Mouse (Mus musculus): ENCODE measurements around the gene Acadl.
A peak's percentile ranks its signal among the peaks of the same experiment; 100 is the strongest.

The Acadl gene

DNA sequence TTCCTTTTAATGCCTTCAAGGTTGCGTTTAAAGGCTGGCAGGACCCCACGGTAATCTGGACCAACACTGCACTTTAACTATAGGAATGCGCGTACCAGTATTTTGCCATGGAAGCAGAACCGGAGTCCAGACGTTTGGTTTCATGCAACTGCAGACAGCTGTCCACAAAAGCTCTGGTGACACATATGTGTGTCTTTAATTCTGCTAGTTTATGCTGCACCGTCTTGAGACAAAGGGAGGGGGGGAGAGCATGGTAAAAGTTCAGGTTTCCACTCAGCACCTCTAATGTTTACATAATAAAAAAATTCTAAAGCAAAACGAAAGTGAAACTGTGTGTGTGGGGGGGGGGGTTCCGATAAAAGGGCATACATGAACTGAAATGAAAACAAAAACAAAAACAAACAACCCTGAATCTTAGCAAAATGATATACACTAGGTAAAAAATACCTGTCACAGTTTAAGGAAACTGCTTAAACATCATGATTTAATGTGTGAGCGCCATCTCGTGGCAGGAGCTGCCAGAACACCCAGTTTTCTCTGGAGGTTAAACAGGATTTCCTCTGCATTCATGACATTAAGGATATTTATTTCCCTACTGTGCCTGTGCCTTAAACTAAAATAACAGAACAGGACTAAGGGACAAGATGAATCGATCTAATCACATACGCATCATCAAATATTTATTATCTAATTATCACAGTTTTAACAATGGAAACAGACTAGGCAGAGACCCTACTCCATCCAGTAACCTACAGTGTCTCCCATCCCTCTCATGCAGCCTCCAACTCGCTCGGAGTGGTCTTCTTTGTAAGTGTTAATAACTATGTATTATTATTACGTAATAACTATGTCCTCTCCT lies 24.7 kb downstream of the Acadl start:
- DNase-seq, result peak; percentile 86

DNA sequence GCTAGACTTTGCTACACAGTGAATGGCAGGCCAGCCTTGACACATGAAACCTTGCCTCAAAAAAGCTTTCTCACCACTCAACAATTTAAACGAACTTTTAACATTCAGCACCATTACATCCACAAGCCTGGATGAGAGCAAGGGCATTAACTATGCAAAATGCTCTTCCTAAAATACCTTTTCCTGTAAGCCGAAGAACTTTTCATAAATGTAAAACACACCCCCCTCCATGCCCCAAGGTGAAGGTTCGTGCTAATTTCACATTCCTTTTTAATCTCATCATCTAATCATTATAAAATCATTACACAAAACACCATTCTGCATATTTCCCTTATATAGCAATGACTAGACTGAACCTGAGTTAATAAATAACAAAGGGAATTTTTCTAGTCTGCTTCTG lies 25.9 kb downstream of the Acadl start:
- DNase-seq, result no peak

DNA sequence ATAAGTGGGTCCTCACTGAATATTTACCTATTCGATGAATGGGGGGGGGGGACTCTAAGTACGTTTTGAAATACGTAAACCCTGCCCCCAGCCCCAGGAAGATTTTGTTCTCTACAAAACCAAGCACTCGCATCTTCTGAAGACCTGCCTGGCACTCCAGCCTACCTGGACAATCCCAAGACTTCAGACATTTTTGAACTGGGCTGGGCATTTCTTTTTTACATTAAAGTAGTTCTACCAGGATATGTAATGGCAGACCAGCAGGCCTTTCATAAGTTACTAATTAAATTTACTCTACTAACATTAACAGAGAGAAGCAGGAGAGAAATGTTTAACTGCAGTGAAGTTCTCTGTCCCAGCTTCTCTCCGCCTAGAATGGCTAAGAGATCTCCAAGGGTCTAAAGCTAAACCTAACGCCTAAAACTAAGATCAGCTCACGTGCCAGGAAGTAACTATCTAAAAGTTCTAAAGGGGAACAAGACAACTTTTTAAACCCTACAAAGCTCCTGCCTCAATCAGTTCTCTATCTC lies 30.4 kb downstream of the Acadl start:
- no peak for DNase-seq

DNA sequence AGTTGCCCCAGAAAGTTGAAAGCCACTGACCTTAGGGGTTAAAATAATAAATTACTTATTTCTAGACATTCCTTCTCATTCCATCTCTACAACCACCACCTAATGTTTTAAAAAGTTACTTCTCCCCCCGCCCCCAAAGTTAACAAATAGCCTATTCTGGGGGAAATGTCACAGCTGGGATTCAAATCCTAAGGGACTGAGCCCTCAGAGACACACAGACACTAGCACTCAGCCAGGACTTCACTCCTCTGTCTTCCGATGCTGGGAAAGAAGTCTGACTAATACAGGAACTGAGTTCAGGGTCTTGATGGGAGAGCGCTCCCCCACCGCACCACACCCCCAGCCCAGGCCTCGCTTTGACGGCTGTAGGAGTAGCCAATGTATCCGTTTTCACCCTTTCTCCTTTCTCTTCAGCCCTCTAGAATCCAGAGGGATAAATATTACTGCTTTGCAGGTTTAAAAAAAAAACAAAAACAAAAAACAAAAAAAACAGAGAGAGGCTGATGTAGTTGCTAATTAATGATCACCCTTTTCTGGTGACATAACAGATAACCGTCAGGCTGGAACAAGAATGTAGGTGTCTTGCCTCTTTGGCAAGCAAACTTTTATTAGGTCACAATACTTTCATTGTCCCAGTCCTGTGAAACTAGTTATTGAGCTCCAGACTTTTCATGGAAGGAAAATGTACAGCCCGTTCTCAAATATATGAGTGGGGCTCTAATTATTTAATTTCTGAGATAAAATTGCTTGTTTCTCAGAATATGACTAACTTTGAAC lies 31.1 kb downstream of the Acadl start:
- no peak for DNase-seq

DNA sequence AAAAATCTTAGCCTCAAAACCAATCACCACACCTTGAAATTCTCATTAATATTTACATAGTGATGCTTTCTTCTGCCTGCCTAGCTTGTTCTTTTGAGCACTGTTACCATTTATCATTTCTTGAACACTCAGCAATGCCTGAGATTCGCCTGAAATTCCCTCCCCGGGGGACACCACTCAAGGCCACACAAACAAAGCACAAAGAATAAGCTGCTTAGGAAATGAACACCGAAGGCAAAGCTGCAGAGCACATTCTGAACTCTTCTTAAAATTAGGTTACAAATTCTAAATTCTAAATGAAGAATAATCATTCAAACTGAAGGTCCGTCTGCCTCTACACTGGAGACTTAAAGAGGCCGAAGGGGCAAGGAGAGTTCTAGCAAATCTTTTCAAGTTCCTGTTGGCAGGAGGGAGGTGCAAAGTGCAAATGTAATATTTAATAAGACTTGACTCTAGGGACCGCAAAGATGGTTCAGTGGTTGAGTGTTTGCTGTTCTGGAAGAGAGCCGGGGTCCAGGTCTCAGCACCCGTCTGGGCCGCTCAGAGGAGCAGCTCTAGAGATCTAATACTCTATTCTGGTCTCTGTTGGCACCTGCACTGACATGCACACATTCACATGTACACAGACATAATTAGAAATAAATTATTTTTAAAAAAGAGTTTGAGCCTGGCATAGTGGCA lies 33.5 kb downstream of the Acadl start:
- DNase-seq, result no peak

DNA sequence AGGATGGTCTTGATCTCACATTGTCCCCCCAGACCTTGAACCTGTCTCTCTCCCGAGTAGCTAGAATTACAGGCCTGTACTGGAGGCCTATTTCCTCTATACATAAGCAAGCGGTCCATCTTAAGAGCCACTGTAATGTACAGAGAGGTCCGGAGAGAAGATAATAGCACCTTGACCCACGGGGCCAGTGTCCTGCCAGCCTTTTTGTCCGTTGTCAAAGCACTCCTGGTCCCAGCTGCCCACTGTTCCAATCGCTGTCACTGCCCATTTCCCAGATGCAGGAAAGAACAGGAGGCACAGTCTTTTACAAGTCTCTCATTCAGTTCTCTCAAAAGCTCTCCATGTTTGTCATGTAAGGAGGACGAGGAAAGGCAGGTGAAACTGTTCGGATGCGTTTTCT lies 41.1 kb downstream of the Acadl start:
- no peak for DNase-seq

DNA sequence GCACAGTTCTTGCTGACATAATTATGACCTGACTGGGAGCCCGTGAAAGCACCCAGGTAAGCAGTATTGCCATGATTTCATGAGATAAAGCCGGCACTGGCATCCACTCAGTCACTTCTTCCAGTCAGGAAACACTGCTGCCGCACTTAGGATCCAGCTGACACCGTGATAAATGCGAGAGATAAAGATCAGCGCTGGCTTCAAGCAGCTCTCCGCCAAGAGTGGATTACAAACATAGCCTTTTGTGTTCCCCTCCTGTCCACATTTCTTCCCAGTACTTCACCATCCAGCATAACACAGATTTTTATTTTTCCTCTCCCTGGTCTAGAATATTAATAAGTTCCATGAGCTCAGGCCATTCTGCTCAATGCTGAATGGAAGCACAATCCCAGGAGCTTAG lies 42.8 kb downstream of the Acadl start:
- DNase-seq, result peak; percentile 46

DNA sequence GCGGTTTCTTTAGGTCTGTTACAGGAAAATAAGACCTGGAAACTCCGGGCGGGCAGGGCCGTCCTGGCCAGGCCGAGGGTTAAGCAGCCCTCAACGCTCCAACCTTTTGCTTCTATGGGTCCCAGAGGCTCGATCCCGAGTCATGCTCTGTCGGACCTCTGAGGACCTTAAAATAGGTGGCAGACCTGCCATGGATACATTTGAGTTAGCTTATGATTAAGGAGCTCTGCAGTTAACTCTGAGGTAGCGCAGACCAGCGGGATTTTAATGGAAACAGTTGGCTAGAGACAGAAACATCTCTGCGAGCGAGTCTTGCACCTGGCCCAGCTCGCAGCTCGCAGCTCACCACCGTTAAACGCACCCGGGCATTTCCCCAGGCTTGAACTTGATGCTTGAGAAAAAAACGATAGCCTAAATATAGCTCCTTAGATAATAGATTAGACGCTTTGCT lies 45.2 kb downstream of the Acadl start:
- DNase-seq, result no peak

DNA sequence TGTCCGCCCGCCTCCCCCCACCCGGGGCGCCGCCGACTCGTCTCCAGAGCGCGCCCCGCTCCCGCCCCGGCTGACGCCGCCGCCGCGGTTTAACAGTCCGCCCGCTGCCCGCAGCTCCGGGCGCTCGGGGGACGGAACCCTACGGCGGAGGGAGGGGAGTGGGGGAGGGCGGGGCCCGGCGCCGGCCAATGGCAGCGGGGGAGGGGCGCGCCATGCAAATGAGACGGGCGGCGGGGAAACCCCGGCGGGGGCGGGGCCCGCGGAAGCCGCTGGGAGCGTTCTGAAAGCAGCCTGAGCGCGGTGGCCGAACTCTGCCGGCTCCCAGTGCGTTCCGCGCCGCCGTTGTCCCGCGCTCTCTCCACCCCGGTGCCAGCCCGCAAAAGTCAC lies 45.6 kb downstream of the Acadl start, which contains the start of gene Kansl1l:
Kansl1l (minus strand) TSS at position 110 of the 387 bp plus-strand sequence.
- DNase-seq, result peak; percentile 96

DNA sequence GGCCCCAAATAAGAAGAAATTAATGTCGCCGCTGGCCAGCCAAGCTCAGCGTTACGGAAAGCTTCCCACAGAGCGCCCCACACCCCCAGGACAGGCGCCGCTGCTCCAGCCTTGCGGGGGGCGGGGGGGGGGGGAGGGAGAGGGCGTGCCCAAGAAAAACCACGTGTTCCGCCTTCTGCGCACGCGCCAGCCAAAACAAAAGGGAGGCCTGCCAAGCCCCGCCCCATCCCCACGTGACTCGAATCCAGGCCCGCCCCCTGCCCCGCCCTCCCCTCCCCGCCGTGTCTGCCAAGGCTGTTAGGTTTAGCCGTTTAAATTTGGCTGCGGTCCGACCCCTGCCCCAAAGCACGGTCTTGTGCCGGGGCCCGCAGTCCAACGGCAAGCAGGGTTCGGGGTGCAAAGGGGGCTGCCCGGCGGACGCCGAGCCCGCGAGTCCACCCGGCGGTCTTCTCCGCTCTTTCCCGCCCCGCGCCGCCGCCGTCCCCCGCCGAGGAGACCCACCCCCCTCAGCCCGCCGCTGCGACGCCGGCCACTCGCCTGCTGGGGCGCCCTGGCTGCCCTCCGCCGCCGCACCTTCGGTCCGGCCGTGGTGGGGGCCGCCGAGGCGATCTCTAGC lies 46.1 kb downstream of the Acadl start:
- DNase-seq, result peak; percentile 88

DNA sequence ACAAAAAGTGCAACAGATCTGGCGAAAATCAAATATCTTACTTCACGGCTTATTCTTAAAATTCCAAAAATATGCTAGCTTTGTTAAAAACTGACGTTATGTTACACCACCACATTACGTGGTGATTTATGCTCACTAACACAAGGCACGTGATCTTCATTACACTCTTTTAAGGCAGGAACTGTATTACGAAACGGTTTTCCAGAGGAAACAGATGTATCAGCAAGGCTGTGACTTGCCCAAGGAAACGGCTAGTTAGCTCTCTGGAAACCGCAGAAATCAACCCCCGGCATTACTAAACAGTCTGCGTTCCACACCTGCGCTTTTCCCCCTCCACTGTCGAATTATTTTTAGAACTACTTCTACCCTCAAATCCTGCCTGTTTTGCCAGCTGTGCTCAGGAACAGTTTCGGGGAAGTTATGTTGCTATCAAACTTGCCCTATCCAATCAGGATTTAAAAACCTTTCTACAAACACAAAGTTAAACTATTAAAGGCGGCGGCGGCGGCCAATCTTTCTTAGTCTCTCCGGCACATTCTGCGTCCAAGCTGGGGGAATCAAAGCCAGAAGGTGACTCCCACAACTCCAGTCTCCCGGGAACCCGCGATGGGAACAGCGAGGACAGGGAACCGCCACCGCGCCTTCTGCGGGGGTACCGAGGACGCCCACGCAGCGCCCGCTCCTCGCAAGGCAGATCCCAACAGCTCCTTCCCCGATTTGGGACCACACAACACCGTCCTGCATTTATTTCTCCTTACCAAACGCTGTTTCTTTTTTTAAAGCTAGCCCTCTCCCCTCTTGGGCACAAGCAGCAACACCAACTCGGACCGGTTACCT lies 46.9 kb downstream of the Acadl start:
- peak; percentile 63 for DNase-seq

DNA sequence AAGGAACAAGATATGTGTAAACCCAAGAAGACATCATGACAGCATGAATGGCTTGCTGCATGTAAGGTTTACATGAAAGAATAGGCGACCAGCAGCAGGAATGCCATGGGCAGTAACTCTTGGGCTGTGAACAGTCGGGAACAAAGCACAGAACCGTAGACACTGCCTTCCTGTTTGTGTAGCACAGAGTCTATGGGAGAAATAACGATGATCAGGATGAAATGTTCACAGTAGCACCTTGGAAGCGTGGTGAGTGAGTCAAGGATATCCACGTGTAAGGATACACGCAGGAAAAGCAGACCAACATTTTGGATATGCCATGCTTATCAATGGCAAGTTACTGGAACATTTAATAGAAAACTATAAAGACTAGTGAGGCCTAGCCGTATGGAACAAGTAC lies 48.3 kb downstream of the Acadl start:
- DNase-seq, result no peak

DNA sequence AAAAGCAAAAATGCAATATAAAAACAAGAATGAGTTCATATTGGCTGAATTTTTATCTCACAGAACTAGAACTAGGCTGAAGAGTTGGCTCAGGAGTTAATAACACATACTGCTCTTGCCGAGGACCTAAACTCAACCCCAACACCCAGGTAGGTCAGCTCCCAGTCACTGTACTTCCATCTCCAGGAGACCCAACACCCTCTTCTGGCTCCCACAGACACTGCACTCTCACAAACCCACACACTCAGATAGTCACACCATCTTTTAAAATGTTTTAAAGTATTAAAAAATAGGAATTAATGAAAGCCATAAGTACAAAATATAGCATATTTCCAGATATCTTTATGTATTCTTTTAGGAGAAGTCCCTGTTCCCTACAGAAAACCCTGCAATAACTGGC lies 49.9 kb downstream of the Acadl start:
- no peak for DNase-seq

DNA sequence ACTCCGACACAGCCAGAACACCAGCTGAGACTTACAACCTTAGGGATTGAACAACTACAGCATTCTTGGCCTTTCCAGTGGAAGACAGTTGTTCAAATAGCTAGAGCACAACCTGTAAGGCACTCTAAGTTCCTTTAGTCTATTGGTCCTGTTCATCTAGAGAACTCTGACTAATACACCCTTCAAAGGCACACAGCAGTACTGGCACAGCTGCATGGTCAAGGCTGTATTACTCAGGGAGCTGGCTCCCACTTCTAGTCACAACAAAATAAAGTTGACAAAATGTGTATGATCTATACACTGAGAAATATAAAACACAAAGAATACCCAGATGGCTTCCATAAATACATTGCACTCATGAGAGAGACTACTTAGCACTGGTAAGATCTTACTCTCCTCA lies 56.3 kb downstream of the Acadl start:
- DNase-seq, result no peak

DNA sequence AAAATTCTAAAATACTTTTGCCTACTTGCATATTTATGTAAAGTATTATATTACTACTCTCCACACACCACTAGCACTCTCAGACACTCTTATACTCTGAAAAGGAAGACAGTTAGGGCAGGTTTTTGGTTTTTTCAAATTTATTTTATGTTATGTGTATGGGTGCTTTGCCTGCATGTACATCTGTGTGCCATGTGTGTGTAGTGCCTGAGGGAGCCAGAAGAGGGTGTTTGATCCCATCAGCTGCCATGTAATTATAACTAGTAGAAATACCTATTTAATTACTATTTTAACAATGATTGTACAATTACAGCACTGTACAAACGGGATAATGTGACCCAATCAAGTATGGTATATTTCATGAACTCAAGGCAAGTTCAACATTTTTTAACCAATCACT lies 57.7 kb downstream of the Acadl start:
- DNase-seq, result no peak

DNA sequence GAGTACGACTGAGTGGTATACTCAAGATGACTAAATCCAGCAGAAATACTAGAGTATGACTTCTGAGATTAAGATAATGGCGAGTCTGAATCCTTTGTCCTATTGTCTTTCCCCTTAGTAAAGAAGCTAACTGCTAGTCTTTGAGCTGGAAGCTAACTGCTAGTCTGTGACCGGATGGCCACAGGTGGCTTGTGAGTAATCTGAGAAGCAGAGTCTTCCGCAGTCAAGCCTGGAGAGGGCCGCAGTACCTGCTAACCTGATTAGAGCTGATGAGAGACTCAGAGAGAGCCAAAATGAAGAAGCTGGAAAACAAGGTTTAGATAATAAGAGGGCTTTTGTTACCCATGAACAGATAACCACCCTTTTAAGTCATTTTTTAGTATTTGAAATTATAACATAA lies 58.4 kb downstream of the Acadl start:
- DNase-seq, result no peak

DNA sequence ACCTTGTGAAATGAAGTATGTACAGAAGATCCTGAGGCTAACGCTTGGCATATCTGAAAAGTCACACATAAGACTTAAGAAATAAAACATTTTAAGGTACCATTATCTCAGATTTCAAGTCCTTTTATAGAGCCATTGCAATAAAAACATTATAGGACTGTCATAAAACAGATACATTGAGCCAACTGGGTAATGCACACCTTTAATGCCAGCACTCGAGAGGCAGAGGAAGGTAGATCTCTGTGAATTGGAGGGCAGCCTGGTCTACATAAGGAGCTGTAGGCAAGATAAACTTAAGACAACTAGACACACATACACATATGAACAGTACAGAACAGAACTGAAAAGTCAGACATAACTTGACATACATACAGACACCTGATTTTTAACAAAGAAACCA lies 65.1 kb downstream of the Acadl start:
- no peak for DNase-seq

DNA sequence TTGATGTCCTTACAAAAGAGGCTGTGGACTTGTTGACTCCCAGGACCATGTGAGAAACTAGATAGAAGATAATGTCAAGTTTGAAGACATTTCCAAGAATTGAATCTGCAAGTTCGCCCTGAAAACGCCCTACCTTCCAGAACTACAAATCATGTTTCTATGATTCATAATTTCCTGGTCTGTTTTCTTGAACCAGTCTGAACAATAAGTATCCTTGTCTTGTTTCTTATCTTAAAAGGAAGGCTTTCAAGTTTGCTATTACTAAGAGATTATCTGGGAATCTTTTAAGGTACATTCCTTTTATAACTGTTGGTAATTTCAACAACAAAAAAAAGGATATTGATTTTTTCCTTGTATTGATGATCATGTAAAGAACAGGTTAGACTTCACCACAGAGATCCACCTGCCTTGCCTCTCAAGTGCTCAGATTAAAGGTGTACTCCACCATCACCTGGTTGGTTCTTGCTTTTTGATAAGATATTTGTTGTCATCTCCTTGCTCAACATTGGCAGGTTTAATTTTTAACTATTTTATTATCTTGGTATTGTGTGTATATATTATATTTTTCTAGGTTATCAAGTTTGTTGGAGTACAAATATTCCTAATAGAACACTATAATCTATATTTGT lies 70.1 kb downstream of the Acadl start:
- no peak for DNase-seq

DNA sequence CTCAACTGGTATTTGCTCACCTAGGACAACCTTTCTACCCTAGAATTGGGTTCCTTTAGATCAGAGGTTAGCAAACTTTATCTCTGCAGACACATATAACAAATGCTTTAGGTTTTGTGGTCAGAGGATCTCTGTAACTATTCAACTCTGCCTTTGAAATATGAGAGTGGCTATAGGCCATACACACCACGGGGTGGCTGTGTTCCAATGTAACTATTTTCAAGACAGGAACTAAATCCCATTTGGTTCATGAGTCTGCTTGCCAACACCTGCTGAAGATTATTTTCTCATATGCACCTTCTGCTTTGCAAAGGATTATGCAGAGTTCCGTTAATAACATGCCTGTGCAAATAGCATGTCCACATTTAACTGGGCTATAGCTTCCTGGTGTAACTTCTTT lies 80.8 kb downstream of the Acadl start:
- DNase-seq, result no peak

DNA sequence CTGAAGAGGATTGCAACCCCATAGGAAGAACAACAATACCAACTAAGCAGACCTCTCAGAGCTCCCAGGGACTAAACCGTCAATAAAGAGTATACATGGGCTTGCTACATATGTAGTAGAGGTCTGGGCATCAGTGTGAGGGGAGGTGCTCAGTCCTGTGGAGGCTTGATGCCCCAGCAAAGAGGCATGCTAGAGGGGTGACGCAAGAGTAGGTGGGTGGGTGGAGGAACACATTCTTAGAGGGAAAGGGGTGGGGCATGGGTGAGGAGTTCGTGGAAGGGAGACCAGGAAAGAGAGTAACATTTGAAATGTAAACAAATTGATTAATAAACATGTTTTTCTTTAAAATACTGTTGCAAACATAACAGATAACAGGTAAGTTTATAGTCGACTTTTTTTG lies 82.0 kb downstream of the Acadl start:
- DNase-seq, result no peak

Measured in lung, postnatal 10 days (tissue).